ENCODE assay signal across 24 mouse cellular contexts in the genomic region with DNA sequence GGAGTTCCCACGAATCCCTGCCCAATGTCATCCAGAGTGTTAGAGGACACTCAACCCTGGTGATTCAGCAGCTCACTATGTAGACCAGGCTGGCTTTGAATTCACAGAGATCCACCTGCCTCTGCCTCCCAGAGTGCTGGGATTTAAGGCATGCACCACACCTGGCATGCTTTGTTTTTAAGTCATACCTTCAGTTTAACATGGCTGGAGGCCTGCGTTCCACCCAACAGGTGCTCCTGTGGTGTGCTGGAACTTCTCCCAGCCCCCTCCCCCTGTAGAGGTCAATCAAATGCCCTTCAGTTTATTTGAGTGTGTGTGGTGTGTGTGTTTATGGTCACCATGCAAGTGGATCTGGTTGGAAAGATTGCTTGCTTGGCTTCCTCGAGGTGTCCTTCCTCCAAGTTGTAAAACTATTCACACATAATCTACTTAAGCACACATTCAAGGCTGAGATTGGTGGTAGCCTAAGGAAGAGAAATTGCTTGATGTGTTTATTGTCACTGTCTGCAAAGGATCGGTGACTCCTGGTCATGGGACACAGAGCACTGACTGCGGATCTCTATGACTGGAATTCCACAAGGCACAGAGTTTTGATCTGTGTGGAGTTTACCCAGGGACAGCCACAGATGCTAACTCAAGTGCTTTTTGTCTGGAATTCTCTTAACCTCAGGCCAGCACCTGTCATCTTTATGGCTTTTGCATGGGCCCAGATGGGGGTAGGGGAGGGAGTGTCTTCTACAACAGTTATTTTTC. TPM values are rescaled to one million over a fixed set of nuclear protein-coding genes. Genes with fewer than 3 reads are reported as not detected.
DNase-seq lines count a peak whose midpoint lies in the region; ATAC-seq and TF ChIP-seq lines count a peak whose summit lies in the region.
"Had no signal": no experiment of that assay in that cellular context is flagged by ENCODE, and none has a peak within 500 bp of the region (broad histone marks: within the 10 kb centered on the region; RNA-seq: fewer than 3 reads in every experiment).

No protein-coding gene starts in this region.

- no peak overlapping the region for H3K27ac ChIP-seq in kidney, embryonic 14.5 days (ENCODE audit: low read depth, low read length)
- H3K27ac ChIP-seq in liver, adult 2 months (replicated peaks; ENCODE audit: insufficient read depth, low read depth, low read length): peak overlapping the region; percentile 44
- no peak overlapping the region for H3K27ac ChIP-seq in liver, embryonic 11.5 days (ENCODE audit: low read depth, low read length)
- peak overlapping the region; percentile 21 for H3K27ac ChIP-seq in intestine, embryonic 16.5 days (ENCODE audit: low read length)
- H3K27ac ChIP-seq: embryonic facial prominence, embryonic 15.5 days; forebrain, embryonic 10.5 days; gastrocnemius, adult 2 months; heart, embryonic 13.5 days; hindbrain, embryonic 13.5 days; hindbrain, postnatal 0 days had no signal

- no peaks in the 10 kb centered on the region for H3K79me2 ChIP-seq in liver, adult 2 months (ENCODE audit: control insufficient read depth, insufficient read depth, low read length)

- WGBS in kidney, embryonic 14.5 days: 42% methylated on average over 5 of the region's 5 CpGs
- WGBS in liver, adult 2 months: 76% methylated on average over 5 of the region's 5 CpGs
- 74% methylated on average over 5 of the region's 5 CpGs for WGBS in liver, embryonic 11.5 days
- 44% methylated on average over 5 of the region's 5 CpGs for whole genome bisulfite sequencing in intestine, embryonic 16.5 days

- no peaks in the 10 kb centered on the region for H3K27me3 ChIP-seq in kidney, embryonic 14.5 days (ENCODE audit: control insufficient read depth, insufficient read depth, low read length)
- H3K27me3 ChIP-seq in liver, adult 2 months (ENCODE audit: control insufficient read depth, insufficient read depth, low read length): no peaks in the 10 kb centered on the region
- H3K27me3 ChIP-seq in liver, embryonic 11.5 days (replicated peaks; ENCODE audit: control insufficient read depth, insufficient read depth, low read length): no peaks in the 10 kb centered on the region; the same call in 1 of the 2 replicates
- H3K27me3 ChIP-seq in intestine, embryonic 16.5 days (replicated peaks; ENCODE audit: control insufficient read depth, insufficient read depth, low read length): no peaks in the 10 kb centered on the region
- H3K27me3 ChIP-seq: embryonic facial prominence, embryonic 15.5 days; Patski had no signal

- no peak for TF ChIP-seq CTCF in liver, adult 2 months (IDR thresholded peaks at IDR 0.05; ENCODE audit: low read depth, low read length)

- H3K4me2 ChIP-seq in kidney, embryonic 14.5 days (replicated peaks; ENCODE audit: low read depth, low read length): no peak overlapping the region
- H3K4me2 ChIP-seq in liver, embryonic 11.5 days: no peak overlapping the region
- no peak overlapping the region for H3K4me2 ChIP-seq in intestine, embryonic 16.5 days (ENCODE audit: low read depth, low read length)
- H3K4me2 ChIP-seq: embryonic facial prominence, embryonic 15.5 days; heart, embryonic 13.5 days; hindbrain, embryonic 13.5 days had no signal

- no peak overlapping the region for H3K4me3 ChIP-seq in kidney, embryonic 14.5 days (ENCODE audit: low read length)
- no peak overlapping the region for H3K4me3 ChIP-seq in liver, adult 2 months (ENCODE audit: insufficient read depth, low read depth, low read length)
- H3K4me3 ChIP-seq in liver, embryonic 11.5 days (ENCODE audit: low read depth, low read length): no peak overlapping the region
- H3K4me3 ChIP-seq in intestine, embryonic 16.5 days (ENCODE audit: low read length): no peak overlapping the region
- H3K4me3 ChIP-seq: embryonic facial prominence, embryonic 15.5 days; erythroblast, embryonic 14.5 days; forebrain, embryonic 10.5 days; gastrocnemius, adult 2 months; heart, embryonic 13.5 days; hindbrain, embryonic 13.5 days had no signal

- no peaks in the 10 kb centered on the region for H3K4me1 ChIP-seq in kidney, embryonic 14.5 days (ENCODE audit: control insufficient read depth, insufficient read depth, low read length)
- H3K4me1 ChIP-seq in liver, adult 2 months (ENCODE audit: control insufficient read depth, insufficient read depth, low read length): peaks cover 36% of the 10 kb centered on the region
- 0 out of 2 replicates have a peak, but pooled peaks cover under 1% of the 10 kb centered on the region for H3K4me1 ChIP-seq in liver, embryonic 11.5 days (replicated peaks; ENCODE audit: control insufficient read depth, insufficient read depth, low read length)
- peaks cover 14% of the 10 kb centered on the region for H3K4me1 ChIP-seq in intestine, embryonic 16.5 days (ENCODE audit: control insufficient read depth, insufficient read depth, low read length)
- H3K4me1 ChIP-seq: embryonic facial prominence, embryonic 15.5 days; heart, embryonic 13.5 days had no signal

- TF ChIP-seq POLR2A in liver, adult 2 months (IDR thresholded peaks at IDR 0.05; ENCODE audit: extremely low read depth, insufficient read depth, low read length): no peak

- ATAC-seq in kidney, embryonic 14.5 days (ENCODE audit: low FRiP score, low TSS enrichment): peak; percentile 66; the same call in 1 of the 2 replicates
- ATAC-seq in liver, embryonic 11.5 days (replicated peaks; ENCODE audit: low FRiP score): no peak
- peak; percentile 67 for ATAC-seq in intestine, embryonic 16.5 days
- ATAC-seq: forebrain, embryonic 14.5 days; hindbrain, postnatal 0 days; Patski had no signal

- no peak overlapping the region for H3K9ac ChIP-seq in kidney, embryonic 14.5 days (ENCODE audit: low read depth, low read length)
- no peak overlapping the region for H3K9ac ChIP-seq in liver, adult 2 months (ENCODE audit: low read depth, low read length)
- H3K9ac ChIP-seq in liver, embryonic 11.5 days (ENCODE audit: low read depth, low read length): no peak overlapping the region
- no peak overlapping the region for H3K9ac ChIP-seq in intestine, embryonic 16.5 days (ENCODE audit: low read depth, low read length)
- H3K9ac ChIP-seq: embryonic facial prominence, embryonic 15.5 days; heart, embryonic 13.5 days; hindbrain, embryonic 13.5 days had no signal

- no peaks in the 10 kb centered on the region for H3K9me3 ChIP-seq in kidney, embryonic 14.5 days (ENCODE audit: control insufficient read depth, low read length)
- H3K9me3 ChIP-seq in liver, embryonic 11.5 days (ENCODE audit: control insufficient read depth, low read length): no peaks in the 10 kb centered on the region
- no peaks in the 10 kb centered on the region for H3K9me3 ChIP-seq in intestine, embryonic 16.5 days (ENCODE audit: control insufficient read depth, low read length)
- H3K9me3 ChIP-seq: embryonic facial prominence, embryonic 15.5 days; forebrain, embryonic 10.5 days; heart, embryonic 13.5 days; hindbrain, embryonic 13.5 days had no signal

- no peak for DNase-seq in kidney, postnatal 14 days
- DNase-seq in liver, adult 2 months (ENCODE audit: extremely low read depth, low read depth, low spot score): no peak
- no peak for DNase-seq in liver, embryonic 11.5 days (ENCODE audit: low spot score)
- peak; percentile 50 for DNase-seq in yolk sac, embryonic 10.5 days (ENCODE audit: low spot score)
- DNase-seq in testis, postnatal 10 days (ENCODE audit: low spot score): no peak
- DNase-seq in thymus, postnatal 14 days: no peak
- DNase-seq: adrenal gland, postnatal 10 days; cerebellum, adult 2 months; cerebellum, postnatal 14 days; embryo, embryonic 11 days; gastrocnemius, adult 2 months; gastrocnemius, postnatal 25 days; heart, adult 11 months; heart, postnatal 36 days had no signal

- H3K36me3 ChIP-seq in kidney, embryonic 14.5 days (ENCODE audit: control insufficient read depth, insufficient read depth, low read length): no peaks in the 10 kb centered on the region
- H3K36me3 ChIP-seq in liver, adult 2 months (ENCODE audit: control insufficient read depth, insufficient read depth, low read length): no peaks in the 10 kb centered on the region
- H3K36me3 ChIP-seq in liver, embryonic 11.5 days (ENCODE audit: control insufficient read depth, insufficient read depth, low read length): no peaks in the 10 kb centered on the region
- H3K36me3 ChIP-seq in intestine, embryonic 16.5 days (ENCODE audit: control insufficient read depth, insufficient read depth, low read length): no peaks in the 10 kb centered on the region
- H3K36me3 ChIP-seq: embryonic facial prominence, embryonic 15.5 days; forebrain, embryonic 10.5 days; heart, embryonic 13.5 days; hindbrain, embryonic 13.5 days had no signal

RNA-seq across cellular contexts. Expression of gene Id2, which starts 47.8 kb away (rescaled TPM):
- polyA plus RNA-seq in kidney, embryonic 14.5 days (2014; fragmentation: Nextera tagmentation; extraction: Ambion mirVana): 577 and 698 TPM in 2 replicates
- 81.9 and 156 TPM in 2 replicates for total RNA-seq in liver, adult 2 months (2014; rRNA removed)
- 172 and 199 TPM in 2 replicates for polyA plus RNA-seq in liver, adult 2 months (2012; rRNA removed)
- 227 and 228 TPM in 2 replicates for polyA plus RNA-seq in liver, embryonic 11.5 days (2014; fragmentation: Nextera tagmentation; extraction: Ambion mirVana)
- polyA plus RNA-seq in intestine, embryonic 16.5 days (2015; fragmentation: Nextera tagmentation; extraction: Ambion mirVana): 333 and 353 TPM in 2 replicates
- polyA plus RNA-seq: erythroblast, embryonic 14.5 days had no signal

Comparison
In these comparisons a context has a peak if more than half of its experiments do, and no peak if none do; other contexts are left out.
1. H3K27ac ChIP-seq: peak in liver, adult 2 months (single experiment) and intestine, embryonic 16.5 days (single experiment); none in kidney, embryonic 14.5 days (single experiment) and liver, embryonic 11.5 days (single experiment).